Mouse (Mus musculus): Measurements from ENCODE around the gene Syngap1. TPM values are rescaled to one million over a fixed set of nuclear protein-coding genes. Genes with fewer than 3 reads are reported as not detected.

Gene Syngap1
- polyA plus RNA-seq, 2 experiments = 2.0 to 82.4 TPM

DNA sequence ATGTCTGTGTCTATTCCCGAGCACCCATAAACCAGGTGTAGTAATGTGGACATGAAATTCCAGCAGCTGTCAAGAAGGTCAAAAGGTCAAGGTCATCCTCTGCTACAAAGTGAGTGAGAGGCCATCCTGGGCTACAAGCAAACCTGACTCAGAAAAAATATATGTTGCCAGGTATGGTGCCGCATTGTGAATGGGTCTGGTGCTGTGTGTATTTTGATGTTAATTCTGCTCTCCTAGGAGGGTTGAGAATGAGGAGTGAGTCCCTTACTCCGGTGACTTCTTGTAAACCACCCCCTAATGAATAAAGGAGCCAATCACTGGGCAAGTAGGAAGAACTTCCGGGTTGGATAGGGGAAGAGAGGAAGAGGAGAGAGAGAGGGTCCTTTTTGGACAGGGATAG lies 56.6 kb downstream of the Syngap1 start:
- no peaks in the 10 kb centered on the region for H3K9me3 ChIP-seq (ENCODE audit: control insufficient read depth, low read length)
- no peak overlapping the region for H3K4me3 ChIP-seq (replicated peaks; ENCODE audit: low read length)
- no peak overlapping the region for H3K27ac ChIP-seq (replicated peaks; ENCODE audit: low read depth, low read length)
- H3K27me3 ChIP-seq (ENCODE audit: control insufficient read depth, insufficient read depth, low read length) = no peaks in the 10 kb centered on the region
- H3K4me1 ChIP-seq (ENCODE audit: control insufficient read depth, insufficient read depth, low read length) = no peaks in the 10 kb centered on the region
- no peak for TF ChIP-seq POLR2A (IDR thresholded peaks at IDR 0.05; ENCODE audit: borderline replicate concordance, extremely low read depth, insufficient read depth, insufficient read length)
- H3K4me2 ChIP-seq (replicated peaks; ENCODE audit: low read depth, low read length, severe bottlenecking) = no peak overlapping the region
- 79% methylated on average over 4 of the region's 4 CpGs for WGBS
- no peaks in the 10 kb centered on the region for H3K36me3 ChIP-seq (ENCODE audit: control insufficient read depth, insufficient read depth, low read length)
- no peak overlapping the region for H3K9ac ChIP-seq (ENCODE audit: low read depth, low read length, severe bottlenecking)
- ATAC-seq (ENCODE audit: low FRiP score, low read depth) = no peak
- DNase-seq (ENCODE audit: low spot score) = no peak

DNA sequence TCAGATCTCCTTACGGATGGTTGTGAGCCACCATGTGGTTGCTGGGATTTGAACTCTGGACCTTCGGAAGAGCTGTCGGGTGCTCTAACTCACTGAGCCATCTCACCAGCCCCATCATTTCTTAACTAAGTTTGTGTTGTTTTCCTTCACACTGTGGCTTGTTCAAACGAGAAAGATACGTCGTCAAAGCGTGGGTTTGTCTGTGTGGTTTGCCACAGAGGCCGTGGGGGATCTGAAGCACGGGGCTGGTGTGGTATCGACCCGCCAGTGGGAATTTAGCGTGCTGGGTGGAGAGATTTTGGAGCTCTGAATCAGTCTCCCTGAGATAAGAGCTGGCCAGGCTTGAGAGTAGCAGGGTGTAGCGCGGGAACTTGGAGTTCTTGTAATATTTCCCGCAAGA lies 57.2 kb downstream of the Syngap1 start:
- Histone ChIP-seq H3K27ac (replicated peaks; ENCODE audit: low read depth, low read length) (no peak overlapping the region), H3K9me3 (ENCODE audit: control insufficient read depth, low read length) (no peaks in the 10 kb centered on the region), H3K36me3 (ENCODE audit: control insufficient read depth, insufficient read depth, low read length) (no peaks in the 10 kb centered on the region), H3K4me3 (replicated peaks; ENCODE audit: low read length) (no peak overlapping the region), H3K27me3 (ENCODE audit: control insufficient read depth, insufficient read depth, low read length) (no peaks in the 10 kb centered on the region), H3K4me1 (ENCODE audit: control insufficient read depth, insufficient read depth, low read length) (no peaks in the 10 kb centered on the region), H3K4me2 (replicated peaks; ENCODE audit: low read depth, low read length, severe bottlenecking) (no peak overlapping the region), H3K9ac (ENCODE audit: low read depth, low read length, severe bottlenecking) (no peak overlapping the region)
- no peak for TF ChIP-seq POLR2A (IDR thresholded peaks at IDR 0.05; ENCODE audit: borderline replicate concordance, extremely low read depth, insufficient read depth, insufficient read length)
- WGBS = 90% methylated on average over 15 of the region's 15 CpGs
- ATAC-seq (ENCODE audit: low FRiP score, low read depth) (no peak), DNase-seq (ENCODE audit: low spot score) (no peak)

DNA sequence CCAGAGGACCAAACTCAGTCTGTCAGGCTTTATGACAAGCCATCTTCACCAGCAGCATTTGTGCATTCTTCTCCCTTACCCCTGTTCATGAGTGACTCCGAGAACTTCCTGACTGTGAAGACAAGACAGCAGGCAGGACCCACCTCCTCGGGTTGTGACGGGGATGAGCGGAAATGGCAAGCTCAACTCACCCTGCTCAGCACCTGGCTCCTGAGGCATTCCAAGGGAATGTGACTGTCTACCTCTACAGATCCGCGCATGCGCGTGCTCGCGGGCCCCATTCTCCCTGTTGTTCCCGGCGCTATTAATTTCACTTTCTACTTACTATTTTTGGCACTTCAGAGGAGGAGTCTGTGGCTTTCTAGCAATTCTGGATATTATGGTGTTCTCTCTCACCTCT lies 58.9 kb downstream of the Syngap1 start:
- Histone ChIP-seq H3K4me3 (replicated peaks; ENCODE audit: low read length) (no peak overlapping the region), H3K4me1 (ENCODE audit: control insufficient read depth, insufficient read depth, low read length) (no peaks in the 10 kb centered on the region), H3K9ac (ENCODE audit: low read depth, low read length, severe bottlenecking) (no peak overlapping the region), H3K27me3 (ENCODE audit: control insufficient read depth, insufficient read depth, low read length) (no peaks in the 10 kb centered on the region; the same call in 1 of the 2 replicates), H3K9me3 (ENCODE audit: control insufficient read depth, low read length) (0 out of 2 replicates have a peak, but pooled peaks cover 4% of the 10 kb centered on the region), H3K36me3 (ENCODE audit: control insufficient read depth, insufficient read depth, low read length) (no peaks in the 10 kb centered on the region), H3K4me2 (replicated peaks; ENCODE audit: low read depth, low read length, severe bottlenecking) (peak overlapping the region; percentile 17; the same call in 1 of the 2 replicates), H3K27ac (replicated peaks; ENCODE audit: low read depth, low read length) (no peak overlapping the region; the same call in 1 of the 2 replicates)
- no peak for TF ChIP-seq POLR2A (IDR thresholded peaks at IDR 0.05; ENCODE audit: borderline replicate concordance, extremely low read depth, insufficient read depth, insufficient read length)
- ATAC-seq (ENCODE audit: low FRiP score, low read depth) (no peak), DNase-seq (ENCODE audit: low spot score) (peak; percentile 12)
- 67% methylated on average over 12 of the region's 12 CpGs for WGBS

DNA sequence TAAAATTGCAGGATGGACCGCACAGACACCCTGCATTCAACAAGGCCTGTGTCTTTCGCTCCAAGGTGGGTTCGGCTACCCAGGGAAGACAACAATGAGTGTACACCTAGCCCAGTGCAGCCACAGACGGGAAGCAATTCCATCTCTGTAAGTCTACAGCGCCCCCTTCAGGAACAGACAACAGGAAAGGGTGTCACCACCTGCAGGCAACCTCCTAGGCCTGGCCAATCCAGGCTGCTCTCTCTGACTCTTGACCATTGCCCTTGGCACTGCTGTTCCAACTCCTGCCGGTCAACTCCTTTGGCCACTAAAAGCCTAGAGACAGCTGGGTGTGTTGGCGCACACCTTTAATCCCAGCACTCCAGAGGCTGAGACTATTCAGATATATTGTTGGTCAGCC lies 60.1 kb downstream of the Syngap1 start:
- WGBS = 82% methylated on average over 7 of the region's 7 CpGs
- H3K4me1 ChIP-seq (ENCODE audit: control insufficient read depth, insufficient read depth, low read length) = no peaks in the 10 kb centered on the region
- no peak overlapping the region for H3K9ac ChIP-seq (ENCODE audit: low read depth, low read length, severe bottlenecking)
- H3K27me3 ChIP-seq (ENCODE audit: control insufficient read depth, insufficient read depth, low read length) = no peaks in the 10 kb centered on the region; the same call in 1 of the 2 replicates
- H3K4me3 ChIP-seq (replicated peaks; ENCODE audit: low read length) = no peak overlapping the region
- no peak for TF ChIP-seq POLR2A (IDR thresholded peaks at IDR 0.05; ENCODE audit: borderline replicate concordance, extremely low read depth, insufficient read depth, insufficient read length)
- ATAC-seq (ENCODE audit: low FRiP score, low read depth) (no peak), DNase-seq (ENCODE audit: low spot score) (no peak)
- 0 out of 2 replicates have a peak, but pooled peaks cover 4% of the 10 kb centered on the region for H3K9me3 ChIP-seq (ENCODE audit: control insufficient read depth, low read length)
- H3K27ac ChIP-seq (replicated peaks; ENCODE audit: low read depth, low read length) = no peak overlapping the region
- no peaks in the 10 kb centered on the region for H3K36me3 ChIP-seq (ENCODE audit: control insufficient read depth, insufficient read depth, low read length)
- H3K4me2 ChIP-seq (replicated peaks; ENCODE audit: low read depth, low read length, severe bottlenecking) = no peak overlapping the region

DNA sequence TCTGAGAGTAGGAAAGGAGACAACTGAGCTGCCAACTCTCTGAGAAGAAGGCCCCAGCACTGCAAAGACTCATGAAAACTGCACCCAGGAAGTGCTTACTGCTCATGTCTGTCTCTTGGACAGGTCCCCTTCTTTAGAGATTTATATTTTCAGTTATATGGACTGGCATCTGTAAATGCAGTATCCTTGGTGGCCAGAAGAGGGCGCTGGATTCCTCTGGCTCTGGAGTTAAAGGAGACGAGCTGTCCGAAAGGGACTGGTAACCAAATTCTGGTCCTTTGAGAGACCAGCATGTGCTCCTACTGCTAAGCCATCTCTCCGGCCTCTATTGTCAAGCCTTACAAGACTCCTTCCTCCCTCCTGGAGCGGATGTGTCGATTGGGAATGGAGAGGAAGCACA lies 60.8 kb downstream of the Syngap1 start:
- WGBS = 45% methylated on average over 6 of the region's 6 CpGs
- no peak overlapping the region for H3K27ac ChIP-seq (replicated peaks; ENCODE audit: low read depth, low read length)
- no peak overlapping the region for H3K4me2 ChIP-seq (replicated peaks; ENCODE audit: low read depth, low read length, severe bottlenecking)
- H3K27me3 ChIP-seq (ENCODE audit: control insufficient read depth, insufficient read depth, low read length) = no peaks in the 10 kb centered on the region; the same call in 1 of the 2 replicates
- H3K36me3 ChIP-seq (ENCODE audit: control insufficient read depth, insufficient read depth, low read length) = no peaks in the 10 kb centered on the region
- H3K9me3 ChIP-seq (ENCODE audit: control insufficient read depth, low read length) = 0 out of 2 replicates have a peak, but pooled peaks cover 4% of the 10 kb centered on the region
- ATAC-seq (ENCODE audit: low FRiP score, low read depth) (no peak), DNase-seq (ENCODE audit: low spot score) (no peak)
- no peak overlapping the region for H3K4me3 ChIP-seq (replicated peaks; ENCODE audit: low read length)
- no peaks in the 10 kb centered on the region for H3K4me1 ChIP-seq (ENCODE audit: control insufficient read depth, insufficient read depth, low read length)
- no peak for TF ChIP-seq POLR2A (IDR thresholded peaks at IDR 0.05; ENCODE audit: borderline replicate concordance, extremely low read depth, insufficient read depth, insufficient read length)
- no peak overlapping the region for H3K9ac ChIP-seq (ENCODE audit: low read depth, low read length, severe bottlenecking)

DNA sequence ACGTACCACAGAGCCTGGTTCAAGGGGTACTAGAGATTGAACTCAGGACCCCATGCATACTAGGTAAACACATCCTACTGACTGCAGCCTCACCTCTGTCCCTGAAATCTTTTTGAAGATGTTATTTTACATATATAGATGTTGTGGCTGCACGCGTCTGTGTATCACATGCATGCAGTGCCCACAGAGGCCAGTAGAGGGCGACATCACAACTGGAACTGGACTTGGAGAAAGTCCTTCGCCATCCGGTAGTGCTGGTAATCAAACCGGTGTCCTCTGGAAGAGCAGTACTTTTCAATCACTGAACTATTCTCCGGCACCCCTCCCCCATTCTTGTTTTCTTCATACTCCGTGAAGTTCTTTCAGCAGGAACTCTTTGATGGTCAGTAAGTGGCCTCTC lies 63.4 kb downstream of the Syngap1 start:
- Histone ChIP-seq H3K27ac (replicated peaks; ENCODE audit: low read depth, low read length) (no peak overlapping the region), H3K4me2 (replicated peaks; ENCODE audit: low read depth, low read length, severe bottlenecking) (no peak overlapping the region), H3K9ac (ENCODE audit: low read depth, low read length, severe bottlenecking) (no peak overlapping the region), H3K4me3 (replicated peaks; ENCODE audit: low read length) (no peak overlapping the region), H3K9me3 (ENCODE audit: control insufficient read depth, low read length) (0 out of 2 replicates have a peak, but pooled peaks cover 4% of the 10 kb centered on the region), H3K36me3 (ENCODE audit: control insufficient read depth, insufficient read depth, low read length) (no peaks in the 10 kb centered on the region), H3K27me3 (ENCODE audit: control insufficient read depth, insufficient read depth, low read length) (no peaks in the 10 kb centered on the region; the same call in 1 of the 2 replicates), H3K4me1 (ENCODE audit: control insufficient read depth, insufficient read depth, low read length) (no peaks in the 10 kb centered on the region)
- peak; percentile 32 for DNase-seq (ENCODE audit: low spot score)
- WGBS = 39% methylated on average over 9 of the region's 9 CpGs
- no peak for ATAC-seq (ENCODE audit: low FRiP score, low read depth)
- no peak for TF ChIP-seq POLR2A (IDR thresholded peaks at IDR 0.05; ENCODE audit: borderline replicate concordance, extremely low read depth, insufficient read depth, insufficient read length)
